Mouse (Mus musculus) gonadal fat pad, adult 2 months (tissue): ENCODE measurements at regions not wholly inside any gene's neighbourhood (a gene's known extent, or its start where the extent isn't known, plus 50 kb on each side); places are given as distances from the start of the nearest gene placed in this dataset.

ENCODE experiments used
- DNase-seq: peaks from one replicate; pipeline ENCODE4 v3.0.0-alpha.2; 2012; ENCODE audit warnings: low read depth

DNA sequence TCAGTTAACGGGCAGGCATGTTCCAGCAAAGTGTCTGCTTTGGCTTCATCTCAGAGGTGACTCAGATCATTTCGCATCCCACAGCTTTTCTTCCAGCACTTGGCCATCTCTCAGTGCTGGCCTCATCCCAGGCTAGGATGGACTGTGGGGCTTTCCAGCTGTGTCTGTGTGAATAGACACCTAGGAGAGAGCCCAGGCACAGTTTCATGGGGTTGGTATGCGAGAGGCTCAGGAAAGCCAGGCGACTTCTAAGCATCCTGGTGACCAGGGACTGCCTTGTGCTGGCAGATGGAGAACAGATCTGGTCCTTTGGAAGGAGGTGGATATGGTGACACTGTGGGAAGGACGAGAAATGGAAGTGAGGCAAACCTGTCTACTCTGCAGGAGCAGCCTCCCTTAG is 182.9 kb downstream of the Cd83 start:
- no peak for DNase-seq

DNA sequence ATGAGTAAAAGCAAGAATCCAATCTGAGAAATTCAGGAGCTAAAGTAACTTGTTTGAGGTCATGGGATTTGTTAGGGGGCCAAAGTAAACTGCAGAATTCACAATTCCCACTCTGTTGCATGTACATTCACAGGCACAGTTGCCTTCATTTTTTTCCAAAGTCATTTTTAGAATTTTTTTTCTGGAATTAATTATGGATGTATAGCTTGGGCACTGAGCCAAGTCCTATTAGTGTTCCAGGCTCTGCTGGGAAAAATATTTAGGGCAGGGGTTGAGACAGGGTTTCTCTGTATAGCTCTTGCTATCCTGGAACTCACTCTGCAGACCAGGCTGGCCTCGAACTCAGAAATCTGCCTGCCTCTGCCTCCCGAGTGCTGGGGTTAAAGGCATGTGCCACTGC is 188.3 kb downstream of the Cd83 start:
- no peak for DNase-seq

DNA sequence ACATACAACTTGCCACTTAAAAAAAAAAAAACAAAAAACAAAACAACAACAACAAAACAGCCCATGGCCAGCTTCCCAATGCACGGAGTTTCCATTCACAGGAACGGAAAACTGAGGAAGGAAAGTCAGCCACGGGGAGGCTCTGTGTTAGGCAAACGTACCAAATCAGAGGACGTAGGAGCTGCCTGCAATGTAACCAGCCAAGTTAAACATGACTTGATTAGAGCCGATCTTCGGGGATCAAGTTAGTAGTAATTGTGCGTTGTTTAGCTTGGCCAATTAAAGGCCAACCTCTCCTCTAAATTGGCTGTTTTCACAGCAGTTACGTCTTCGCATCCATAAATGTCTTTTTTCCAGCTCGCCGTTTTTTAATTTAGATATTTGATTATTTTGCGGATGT is 190.7 kb downstream of the Cd83 start:
- no peak for DNase-seq

DNA sequence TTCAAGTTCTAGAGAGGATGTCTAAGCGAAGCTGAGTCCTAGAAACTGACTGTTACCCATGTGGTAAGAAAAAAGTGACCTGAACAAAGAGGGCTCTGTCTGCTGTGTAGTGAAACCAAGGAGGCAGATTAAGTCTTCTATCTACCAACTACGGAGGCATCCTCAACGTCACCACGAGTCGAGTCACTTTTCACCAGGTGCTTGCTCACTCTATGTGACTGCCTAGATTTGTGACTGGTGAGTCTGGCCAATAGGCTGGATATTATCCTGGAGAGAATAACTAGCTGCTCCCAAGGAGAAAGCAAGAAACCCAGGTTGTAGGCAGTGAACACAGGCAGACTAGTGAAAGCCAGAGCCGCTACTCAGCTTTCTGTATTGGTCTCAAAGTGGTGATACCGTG is 191.2 kb downstream of the Cd83 start:
- no peak for DNase-seq

DNA sequence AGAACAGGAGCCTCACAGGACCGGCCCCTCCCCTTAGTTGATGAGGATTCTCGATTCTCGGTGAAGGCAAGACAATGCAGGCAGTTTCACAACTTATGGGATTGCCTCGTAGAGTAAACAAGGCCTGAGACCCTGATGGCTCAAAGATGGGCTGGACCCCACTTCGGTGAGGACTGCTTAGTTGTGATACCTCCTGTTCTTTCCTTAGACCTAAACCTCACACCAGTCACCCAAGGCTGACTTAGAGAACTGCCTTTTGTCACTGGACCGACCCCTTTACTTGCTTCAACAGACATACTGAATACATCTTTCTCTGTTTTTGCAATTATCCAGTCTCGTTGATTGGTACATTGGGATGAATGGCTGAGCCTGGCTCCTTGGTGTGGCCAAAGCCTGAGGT is 192.1 kb downstream of the Cd83 start:
- DNase-seq, result no peak

DNA sequence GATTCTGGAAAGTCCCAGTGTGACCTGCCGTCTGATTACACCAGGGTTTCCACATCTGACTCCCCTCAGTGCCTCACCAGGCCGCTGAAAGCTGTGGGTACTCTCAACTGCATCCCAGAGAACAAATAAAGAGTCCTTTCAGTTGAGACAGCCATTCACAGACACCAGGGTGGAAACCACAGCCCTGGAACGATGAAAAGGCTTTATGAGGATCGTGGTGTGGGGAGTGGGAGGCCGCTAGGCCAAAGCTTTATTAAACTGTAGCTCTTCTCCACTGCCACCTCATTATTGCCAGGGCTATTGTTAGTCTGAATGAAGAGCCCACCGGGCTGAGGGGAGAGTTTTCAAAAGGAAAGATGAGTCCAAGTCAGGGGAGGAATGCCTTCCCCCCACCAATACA is 202.8 kb downstream of the Cd83 start:
- DNase-seq, result no peak

DNA sequence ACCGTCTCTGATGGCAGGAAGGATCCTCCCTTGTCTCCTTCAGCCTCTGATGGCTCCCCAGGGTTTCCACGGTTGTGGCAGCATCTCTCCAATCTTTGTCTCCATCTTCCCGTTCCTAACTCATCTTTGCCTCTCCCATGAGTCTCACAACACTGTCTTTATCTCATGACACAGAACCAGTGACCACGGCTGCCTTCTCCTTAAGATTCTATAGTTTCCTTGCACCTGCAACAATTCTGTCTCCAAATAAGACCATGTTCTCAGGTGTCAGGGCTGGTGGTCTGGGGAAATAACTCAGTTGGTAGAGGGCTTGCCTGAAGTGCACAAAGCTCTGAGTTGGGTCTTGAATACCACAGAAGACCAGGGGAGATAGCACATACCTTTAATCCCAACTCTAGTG is 203.8 kb downstream of the Cd83 start:
- no peak for DNase-seq

DNA sequence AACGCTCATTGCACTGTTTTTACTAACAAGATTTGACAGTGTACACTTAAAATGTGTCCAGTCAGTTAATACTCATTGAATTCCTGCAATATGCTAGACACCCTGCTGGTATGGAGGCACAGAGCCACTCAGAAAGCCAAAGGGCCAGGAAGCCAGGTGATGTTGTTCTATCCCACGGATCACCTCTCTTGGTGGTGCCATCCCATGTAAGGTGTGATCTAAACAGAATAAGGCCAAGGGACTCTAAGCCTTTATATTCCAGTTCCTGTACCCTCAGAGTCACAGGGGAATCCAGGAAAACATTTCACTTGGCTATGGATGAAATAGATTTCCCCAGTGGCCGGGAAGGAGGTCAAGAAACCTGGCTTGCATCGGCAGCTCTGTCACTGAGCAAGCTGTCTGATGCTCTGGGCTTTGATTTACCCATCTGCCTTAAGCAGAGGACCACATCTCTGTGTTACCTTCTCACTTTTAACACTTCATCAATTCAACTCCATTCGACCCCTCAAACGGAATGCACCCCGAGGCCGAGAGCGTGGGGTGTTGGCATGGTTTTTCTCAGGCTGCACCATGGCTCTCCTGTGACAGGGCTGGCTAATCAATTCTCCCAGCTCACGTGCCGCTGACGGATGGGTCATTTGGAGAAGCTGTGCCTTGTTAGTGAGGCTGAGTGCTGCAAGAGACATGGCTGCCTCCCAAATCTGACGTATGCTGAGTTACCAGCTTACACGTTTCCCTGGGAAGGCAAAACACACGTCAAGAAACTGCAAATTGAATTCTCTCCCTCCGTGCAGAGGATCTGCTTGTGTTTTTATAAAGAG is 205.9 kb downstream of the Cd83 start:
- DNase-seq, result no peak

DNA sequence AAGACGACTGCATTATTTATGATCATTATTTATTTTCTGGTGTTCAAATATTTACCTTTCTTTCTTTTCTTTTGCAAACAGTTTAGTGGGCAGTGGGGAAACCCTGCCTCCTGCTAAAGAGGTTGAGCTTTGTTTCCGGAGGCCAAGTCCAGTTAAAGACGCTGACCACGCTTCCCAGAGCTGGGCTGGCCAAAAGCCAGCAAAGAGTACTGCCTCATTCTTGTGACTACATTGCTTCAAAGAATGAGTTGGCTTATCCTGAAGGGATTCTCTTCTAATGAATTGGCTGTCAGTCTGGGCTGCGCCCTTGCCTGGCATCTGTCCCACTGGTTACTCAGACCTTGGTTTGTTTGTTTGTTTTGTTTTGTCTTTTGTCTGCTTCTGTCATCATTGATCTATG is 207.2 kb downstream of the Cd83 start:
- no peak for DNase-seq

DNA sequence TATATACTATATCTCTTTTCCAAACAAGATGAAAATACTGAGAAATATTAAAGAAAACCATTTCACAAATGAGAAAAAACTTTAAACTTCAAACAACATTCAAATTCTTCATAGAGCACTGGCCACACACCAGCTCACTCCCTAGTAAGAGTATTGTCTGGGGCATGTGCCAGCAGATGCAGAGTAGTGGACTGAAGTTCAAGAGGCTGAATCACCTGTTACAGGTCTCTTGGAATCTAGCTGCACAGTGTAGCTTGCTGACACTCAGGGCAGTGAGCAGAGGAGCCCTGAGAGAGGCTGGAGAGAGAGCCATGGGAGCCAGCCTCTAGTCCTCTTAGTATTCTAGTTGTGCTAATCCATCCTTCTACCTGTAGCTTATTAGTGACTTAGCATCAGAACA is 208.4 kb downstream of the Cd83 start:
- DNase-seq, result no peak

DNA sequence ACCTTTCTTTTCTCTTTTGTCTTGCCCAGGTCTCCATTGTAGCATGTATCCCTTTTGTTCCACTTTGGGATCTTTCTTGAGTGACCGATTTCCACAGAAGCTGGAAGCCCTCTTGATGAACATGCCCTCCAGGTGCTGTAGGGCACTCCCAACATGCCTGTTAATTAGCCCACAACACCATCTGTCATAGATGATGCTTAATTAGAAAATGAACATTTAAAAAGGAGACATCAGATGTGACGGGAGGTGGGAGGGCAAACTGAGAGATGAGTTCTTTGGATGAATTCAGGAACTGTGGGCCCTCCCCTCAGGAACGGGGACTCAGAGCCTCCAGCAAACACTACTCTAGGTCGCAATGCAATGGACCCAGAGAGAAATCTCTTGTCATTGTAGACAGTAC is 209.8 kb downstream of the Cd83 start:
- no peak for DNase-seq

DNA sequence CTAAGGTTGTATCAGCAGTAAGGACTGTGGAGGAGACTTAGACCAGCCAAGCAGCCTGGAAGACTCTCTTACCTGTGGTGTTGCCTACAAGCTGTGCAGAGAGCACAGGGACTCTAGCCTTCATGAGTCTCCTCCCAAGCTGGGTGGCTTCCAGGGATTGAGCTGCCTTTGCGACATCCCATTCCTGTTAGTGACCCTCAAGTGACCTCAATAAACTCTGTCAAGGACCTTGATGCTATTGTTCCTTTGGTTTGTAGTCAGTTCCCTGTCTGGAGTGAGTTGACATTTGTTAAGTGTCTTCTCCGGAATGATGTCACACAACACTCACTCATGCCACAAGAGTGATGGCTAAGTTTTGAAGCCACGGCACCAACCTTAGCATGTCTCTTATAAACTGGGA is 211.0 kb downstream of the Cd83 start:
- DNase-seq, result no peak

DNA sequence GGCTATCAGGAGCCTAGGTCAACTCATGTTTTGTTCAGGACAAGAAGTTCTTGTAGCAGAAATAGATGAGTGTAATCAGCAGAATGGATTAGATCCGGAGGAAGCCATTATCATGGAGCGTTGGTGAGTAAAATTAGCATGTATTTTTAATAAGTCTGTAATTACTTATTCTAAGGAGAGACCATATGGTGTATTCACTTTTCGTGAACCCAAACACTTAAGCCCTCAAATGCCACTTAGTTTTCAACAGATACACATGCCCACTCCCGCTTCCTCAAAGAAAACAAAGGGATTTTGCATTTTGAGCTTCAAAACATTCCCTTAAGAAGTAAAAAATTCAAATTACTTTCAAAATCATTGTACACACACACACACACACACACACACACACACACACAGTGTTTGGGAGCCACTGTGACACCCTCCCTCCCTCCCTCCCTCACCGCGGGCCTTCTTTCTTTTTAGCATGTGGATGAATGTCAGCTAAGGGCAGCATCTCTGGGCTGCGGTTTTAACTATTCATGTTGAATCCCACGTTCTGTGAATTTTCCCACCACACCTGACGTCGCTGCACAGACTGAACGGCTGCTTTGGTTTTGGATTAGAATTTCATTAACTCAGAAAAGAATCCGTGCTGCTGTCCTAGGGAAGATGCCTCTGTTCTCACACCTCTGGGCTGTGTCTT is 217.4 kb downstream of the Cd83 start:
- no peak for DNase-seq

DNA sequence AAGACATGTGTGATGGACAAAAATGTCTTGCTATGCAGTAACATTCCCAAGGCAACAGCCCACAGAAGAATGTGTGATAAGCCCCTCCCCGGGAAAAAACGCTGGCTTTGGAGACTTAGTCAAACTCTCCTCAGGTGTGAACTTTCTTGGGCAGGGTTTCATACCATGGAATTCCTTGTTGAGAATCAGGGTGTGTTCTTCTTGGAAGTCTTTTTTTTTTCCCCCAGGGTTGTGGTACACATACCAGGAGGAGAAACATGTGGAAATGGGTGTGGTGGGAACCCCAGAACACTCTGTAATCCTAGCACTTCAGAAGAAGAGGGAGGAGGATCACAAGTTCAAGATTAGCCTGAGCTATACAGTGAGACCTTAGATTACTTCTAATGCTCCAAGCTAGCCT is 228.3 kb downstream of the Cd83 start:
- DNase-seq, result no peak

DNA sequence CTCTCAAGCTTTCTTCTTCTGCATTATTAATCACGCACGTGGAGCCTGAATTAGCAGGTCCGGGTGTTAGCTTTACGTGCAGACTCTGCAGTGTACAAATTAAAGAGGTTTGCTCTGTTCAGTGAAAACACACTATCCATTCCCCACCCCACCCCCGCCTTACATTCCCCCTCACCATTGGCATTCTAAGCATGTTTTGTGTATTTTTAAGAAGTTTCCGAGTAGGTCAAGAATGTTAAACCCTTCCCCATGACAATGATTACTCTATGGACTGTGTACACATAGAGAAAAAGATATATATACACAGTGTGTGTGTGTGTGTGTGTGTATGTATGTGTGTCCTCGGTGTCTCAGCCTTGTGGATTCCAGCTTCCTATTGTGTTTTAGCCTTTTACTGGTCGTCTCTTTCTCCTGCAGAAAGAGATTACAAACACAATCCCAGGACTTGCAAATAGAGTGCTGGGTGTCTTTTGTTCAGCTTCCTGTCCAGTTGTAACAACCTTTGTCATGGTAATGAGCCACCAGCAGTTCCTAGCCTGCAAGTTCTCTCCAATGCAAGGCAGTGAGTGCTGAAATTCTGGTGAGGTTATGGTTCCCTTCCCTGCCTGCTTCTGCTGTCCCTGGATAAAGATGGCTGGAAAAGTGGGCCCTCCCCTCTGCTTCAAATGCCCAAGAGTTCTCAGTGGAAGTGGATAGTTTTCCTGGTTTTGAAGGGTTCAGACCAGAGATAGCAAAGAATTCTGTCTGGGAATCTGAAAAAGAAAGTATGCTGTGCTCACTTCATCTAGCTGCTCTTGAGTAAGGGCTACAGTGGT is 234.1 kb downstream of the Cd83 start:
- DNase-seq, result no peak

DNA sequence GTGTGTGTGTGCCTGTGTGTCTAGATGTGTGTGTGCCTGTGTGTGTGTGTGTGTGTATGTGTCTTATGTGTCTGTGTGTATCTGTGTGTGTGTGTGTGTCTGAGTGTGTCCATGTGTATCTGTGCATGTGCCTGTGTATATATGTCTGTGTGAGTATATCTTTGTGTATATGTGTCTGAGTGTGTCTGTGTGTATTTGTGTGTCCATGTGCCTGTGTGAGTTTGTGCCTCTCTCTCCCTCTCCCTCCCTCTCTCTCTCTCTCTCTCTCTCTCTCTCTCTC is 234.7 kb downstream of the Cd83 start:
- no peak for DNase-seq

DNA sequence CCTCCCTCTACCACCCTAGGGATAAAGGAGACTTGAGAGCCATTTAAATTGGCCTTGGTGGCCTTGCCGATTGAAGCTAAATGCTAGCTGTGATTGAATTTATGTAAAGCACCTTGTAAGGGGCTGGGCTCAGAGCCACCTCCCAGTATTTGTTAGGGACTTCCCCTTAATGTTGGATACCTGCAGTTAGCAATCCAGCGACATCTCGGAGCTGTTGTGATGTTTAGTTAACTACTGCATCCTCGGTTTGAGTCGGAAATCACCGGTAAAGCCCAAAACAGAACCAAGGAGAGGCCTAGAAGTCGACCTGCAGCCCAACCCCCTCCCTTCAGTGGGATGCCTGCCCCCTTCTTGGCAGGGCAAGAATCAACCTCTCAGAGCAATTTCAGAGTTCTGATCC is 236.3 kb downstream of the Cd83 start:
- DNase-seq, result no peak

DNA sequence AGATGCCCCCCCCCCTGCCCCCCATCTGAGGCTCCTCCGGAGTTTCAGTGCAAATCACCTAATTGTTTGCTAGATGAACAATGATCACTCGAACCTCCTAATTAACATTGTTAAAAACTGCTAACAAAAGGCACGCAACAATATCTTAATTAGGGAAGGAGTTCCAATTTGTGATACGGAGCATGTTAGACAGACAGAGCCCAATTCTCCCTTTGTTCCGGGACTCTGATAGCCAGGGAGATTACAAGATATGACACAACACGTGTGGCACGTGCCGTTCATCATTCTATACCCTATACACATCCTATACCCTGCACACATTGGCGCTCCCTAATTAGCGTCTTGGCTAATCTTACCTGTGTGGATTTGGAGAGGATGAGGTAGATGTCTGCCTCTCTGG is 237.5 kb downstream of the Cd83 start:
- no peak for DNase-seq

DNA sequence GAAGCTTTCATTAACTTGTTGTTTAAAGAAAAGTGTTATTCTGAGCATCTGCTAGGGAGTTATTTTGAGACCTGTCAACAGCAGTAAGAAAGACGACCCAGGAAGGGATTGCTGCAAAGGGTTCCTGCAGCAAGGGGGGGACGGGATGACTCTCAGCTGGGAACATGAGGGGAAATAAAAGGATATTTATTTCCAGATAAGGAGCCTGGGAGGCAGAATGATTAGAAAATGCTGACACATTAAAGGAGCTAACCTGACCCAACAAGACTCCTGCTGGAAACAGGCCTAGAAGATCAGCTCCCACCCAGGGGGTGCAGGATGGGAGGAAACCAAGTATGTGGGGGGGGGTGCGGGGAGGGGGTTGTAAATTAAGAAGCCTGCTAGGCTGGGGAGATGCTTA is 240.0 kb downstream of the Cd83 start:
- DNase-seq, result no peak

DNA sequence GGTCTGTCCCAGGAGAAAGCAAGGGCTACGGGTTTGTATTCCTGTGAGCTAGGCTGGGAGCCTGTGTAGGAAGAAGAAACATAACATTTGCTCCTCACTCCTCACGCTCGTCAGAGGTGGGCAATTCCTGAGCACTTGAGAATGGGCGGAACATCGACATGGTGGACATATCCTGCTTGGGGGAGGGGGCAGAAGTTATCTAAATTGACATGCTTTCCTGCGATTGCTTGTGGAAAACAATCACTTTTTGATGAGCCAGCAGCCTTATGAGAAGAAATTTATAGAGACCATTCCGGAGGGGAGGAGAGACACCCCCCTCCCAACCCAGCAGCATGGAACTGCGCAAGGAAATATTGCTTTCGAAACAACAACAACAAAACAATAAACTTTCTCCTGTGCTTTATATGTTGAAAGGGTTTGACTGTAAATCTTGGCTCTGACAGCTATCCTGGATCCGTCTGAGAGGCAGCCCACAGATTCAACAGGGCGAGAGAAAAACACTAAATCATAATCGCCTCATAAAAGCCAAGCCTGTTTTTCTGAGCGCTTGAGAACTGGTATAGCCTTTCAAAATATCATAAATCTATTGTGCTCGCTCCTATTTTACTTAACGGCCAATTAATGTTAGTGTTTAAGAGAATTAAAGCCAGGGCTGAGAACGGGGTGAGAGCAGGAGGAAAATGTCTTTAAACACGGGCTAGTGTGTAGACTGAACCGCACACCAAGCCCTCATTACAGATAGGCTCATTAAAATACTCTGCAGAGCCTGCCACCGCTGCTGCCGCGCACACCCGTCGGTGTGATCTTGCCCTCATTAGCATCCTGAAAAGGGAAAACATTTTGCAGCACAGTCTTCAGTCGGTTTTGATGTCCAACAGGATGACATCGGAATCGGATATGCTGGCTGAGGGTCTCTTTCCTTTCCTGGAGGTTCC is 242.0 kb downstream of the Cd83 start:
- no peak for DNase-seq

DNA sequence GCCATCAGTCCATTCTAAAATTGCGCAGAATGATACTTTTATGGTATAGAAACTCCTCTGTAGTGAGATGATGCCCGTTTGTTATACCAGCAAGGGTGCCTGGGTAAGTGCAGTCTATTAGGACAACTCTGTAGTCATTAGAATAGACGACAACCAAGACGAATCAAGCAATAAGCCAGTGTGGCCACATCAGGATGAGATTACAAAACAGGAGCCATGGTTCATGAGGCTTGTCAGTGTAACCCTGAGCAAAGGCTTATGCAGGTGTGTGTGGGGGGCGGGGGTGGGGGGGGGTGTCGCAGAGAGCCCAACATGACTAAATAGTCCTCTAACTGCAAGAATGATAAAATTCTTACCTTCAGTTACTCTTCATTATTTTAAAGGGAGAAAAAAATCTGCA is 243.5 kb downstream of the Cd83 start:
- DNase-seq, result no peak

DNA sequence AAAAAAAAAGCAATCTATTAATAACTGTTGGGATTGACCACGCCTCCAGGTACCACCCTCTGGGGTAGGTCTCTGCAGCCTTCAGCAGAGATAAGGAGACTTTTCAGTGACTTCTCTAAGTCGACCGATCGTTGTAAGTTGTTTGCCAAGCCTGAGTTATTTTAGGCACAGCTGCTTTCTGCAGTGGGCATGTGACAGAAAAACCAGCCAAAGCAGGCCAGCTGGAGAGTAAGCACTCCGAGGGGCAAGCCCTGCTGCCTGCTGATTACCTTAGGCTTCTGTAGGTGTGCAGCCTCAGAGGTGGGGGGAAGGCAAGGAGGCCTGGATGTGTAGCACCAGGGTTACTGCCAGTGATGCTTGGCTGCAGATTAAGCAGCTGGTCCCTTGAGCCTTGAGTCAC is 246.0 kb downstream of the Cd83 start:
- no peak for DNase-seq
